Mouse (Mus musculus): ENCODE data around the gene Pmel.

Gene Pmel

DNA sequence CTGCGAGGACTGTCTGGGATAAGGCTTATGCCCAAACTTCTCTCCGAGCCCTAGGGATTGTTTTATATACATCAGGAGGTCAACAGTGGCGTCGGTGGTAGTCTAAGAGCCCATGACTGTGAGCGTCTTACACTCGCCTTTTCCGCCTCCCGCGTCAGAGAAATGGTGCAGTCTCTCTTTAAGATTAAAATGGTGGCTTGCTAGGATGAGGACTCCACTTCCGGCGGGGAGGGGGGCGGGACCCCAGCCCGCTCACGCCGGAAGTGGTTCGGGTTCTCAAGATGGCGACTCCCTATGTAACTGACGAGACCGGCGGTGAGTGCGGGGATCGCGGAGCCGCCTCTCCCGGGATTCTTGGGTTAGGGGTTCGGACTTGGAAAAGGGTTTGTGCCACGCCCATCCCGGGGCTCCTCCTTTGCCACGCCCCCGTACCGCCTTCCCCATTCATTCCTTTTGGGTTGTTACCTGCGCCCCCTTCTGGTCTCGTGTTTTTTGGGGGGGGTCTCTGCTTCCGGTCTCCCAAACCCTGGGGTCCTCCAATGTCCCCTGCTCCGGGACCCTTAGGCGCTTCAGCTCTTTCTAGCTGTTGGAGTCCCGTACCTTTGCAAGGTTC is 44.4 kb downstream of the Pmel start:
- DNase-seq (ENCODE audit: low spot score in 2 of 2), result peak; percentile 70 to 74

All from right cerebral cortex, postnatal 36 days (tissue).